Mouse (Mus musculus) forebrain, embryonic 15.5 days (tissue): ENCODE measurements around the gene Hoxb6. TPM values are rescaled to one million over a fixed set of nuclear protein-coding genes. Genes with fewer than 3 reads are reported as not detected.

Experiments used
- ATAC-seq: fragments of 200-750 bp; cut with Nextera tagmentation; replicated peaks from 2 replicates; pipeline ENCODE4 v1.8.0; 2017; ENCODE audit warnings: mild to moderate bottlenecking, moderate TSS enrichment, moderate library complexity
- H3K27ac ChIP-seq: fragments of 300-500 bp; sonication (generic); replicated peaks from 2 replicates; pipeline ENCODE4 v1.5.1; 2015; ENCODE audit warnings: mild to moderate bottlenecking, inconsistent platforms
- H3K27me3 ChIP-seq: fragments of 300-500 bp; sonication (generic); 2 replicates; pipeline ENCODE4 v1.6.1; 2015; ENCODE audit warnings: inconsistent platforms
- H3K36me3 ChIP-seq: fragments of 300-500 bp; sonication (generic); 2 replicates; pipeline ENCODE4 v1.6.1; 2015; ENCODE audit warnings: mild to moderate bottlenecking, inconsistent platforms
- H3K4me1 ChIP-seq: fragments of 300-500 bp; sonication (generic); 2 replicates; pipeline ENCODE4 v1.6.1; 2015; ENCODE audit warnings: inconsistent platforms
- H3K4me2 ChIP-seq: fragments of 300-500 bp; sonication (generic); replicated peaks from 2 replicates; pipeline ENCODE4 v1.6.1; 2015; ENCODE audit warnings: mild to moderate bottlenecking, inconsistent platforms
- H3K4me3 ChIP-seq: fragments of 300-500 bp; sonication (generic); 2 replicates; pipeline ENCODE4 v1.5.1; 2015; ENCODE audit warnings: mild to moderate bottlenecking, inconsistent platforms
- H3K9ac ChIP-seq: fragments of 300-500 bp; sonication (generic); replicated peaks from 2 replicates; pipeline ENCODE4 v1.6.1; 2015; ENCODE audit warnings: mild to moderate bottlenecking, inconsistent platforms
- H3K9me3 ChIP-seq: fragments of 300-500 bp; sonication (generic); 2 replicates; pipeline ENCODE4 v1.6.1; 2016; ENCODE audit warnings: inconsistent platforms
- WGBS: fragments of 180-500 bp; shearing (Covaris S2); methylation state at CpG from one replicate; pipeline ENCODE4 v1.1.7; 2015; ENCODE audit warnings: mixed read lengths; 5-methylcytosine and 5-hydroxymethylcytosine counted together
- polyA plus RNA-seq: library from polyadenylated mRNA; unstranded; fragments of >200 nt; fragmentation: Nextera tagmentation; extraction: Ambion mirVana; gene quantifications from 2 replicates; pipeline ENCODE4 v1.2.1, GENCODE M21; 2015

The Hoxb6 gene
- polyA plus RNA-seq, 1 experiment from 2014 or later: not detected

- peaks cover 98% of the 10 kb centered on the region for H3K27me3 ChIP-seq
- no peaks in the 10 kb centered on the region for H3K36me3 ChIP-seq
- H3K4me3 ChIP-seq: no peak overlapping the region
- no peaks in the 10 kb centered on the region for H3K9me3 ChIP-seq
- no peak overlapping the region for H3K9ac ChIP-seq
- ATAC-seq: no peak
- no peak overlapping the region for H3K4me2 ChIP-seq
- no peak overlapping the region for H3K27ac ChIP-seq
- H3K4me1 ChIP-seq: peaks cover 13% of the 10 kb centered on the region
- WGBS: 1% methylated on average over 49 of the region's 49 CpGs
Observed at GRCm38 (mm10) chr11:96282795-96283430, 9.4 kb upstream of the Hoxb6 start.

GRCm38 (mm10) chr11:96284041-96284749 lies 8.1 kb upstream of the Hoxb6 start:
- no peak overlapping the region for H3K9ac ChIP-seq

GRCm38 (mm10) chr11:96284774-96285734 lies 7.2 kb upstream of the Hoxb6 start:
- WGBS: under 1% methylated on average over 32 of the region's 37 CpGs
- H3K9ac ChIP-seq: no peak overlapping the region

More at GRCm38 (mm10) chr11:96284041-96284749, 8.1 kb upstream of the Hoxb6 start:
- Histone ChIP-seq H3K36me3 (no peaks in the 10 kb centered on the region), H3K9me3 (no peaks in the 10 kb centered on the region), H3K27me3 (peaks cover 96% of the 10 kb centered on the region), H3K4me1 (peaks cover 13% of the 10 kb centered on the region), H3K4me2 (peak overlapping the region; percentile 41), H3K4me3 (peak overlapping the region; percentile 24), H3K27ac (no peak overlapping the region)
- ATAC-seq: no peak
- under 1% methylated on average over 48 of the region's 49 CpGs for WGBS

DNA sequence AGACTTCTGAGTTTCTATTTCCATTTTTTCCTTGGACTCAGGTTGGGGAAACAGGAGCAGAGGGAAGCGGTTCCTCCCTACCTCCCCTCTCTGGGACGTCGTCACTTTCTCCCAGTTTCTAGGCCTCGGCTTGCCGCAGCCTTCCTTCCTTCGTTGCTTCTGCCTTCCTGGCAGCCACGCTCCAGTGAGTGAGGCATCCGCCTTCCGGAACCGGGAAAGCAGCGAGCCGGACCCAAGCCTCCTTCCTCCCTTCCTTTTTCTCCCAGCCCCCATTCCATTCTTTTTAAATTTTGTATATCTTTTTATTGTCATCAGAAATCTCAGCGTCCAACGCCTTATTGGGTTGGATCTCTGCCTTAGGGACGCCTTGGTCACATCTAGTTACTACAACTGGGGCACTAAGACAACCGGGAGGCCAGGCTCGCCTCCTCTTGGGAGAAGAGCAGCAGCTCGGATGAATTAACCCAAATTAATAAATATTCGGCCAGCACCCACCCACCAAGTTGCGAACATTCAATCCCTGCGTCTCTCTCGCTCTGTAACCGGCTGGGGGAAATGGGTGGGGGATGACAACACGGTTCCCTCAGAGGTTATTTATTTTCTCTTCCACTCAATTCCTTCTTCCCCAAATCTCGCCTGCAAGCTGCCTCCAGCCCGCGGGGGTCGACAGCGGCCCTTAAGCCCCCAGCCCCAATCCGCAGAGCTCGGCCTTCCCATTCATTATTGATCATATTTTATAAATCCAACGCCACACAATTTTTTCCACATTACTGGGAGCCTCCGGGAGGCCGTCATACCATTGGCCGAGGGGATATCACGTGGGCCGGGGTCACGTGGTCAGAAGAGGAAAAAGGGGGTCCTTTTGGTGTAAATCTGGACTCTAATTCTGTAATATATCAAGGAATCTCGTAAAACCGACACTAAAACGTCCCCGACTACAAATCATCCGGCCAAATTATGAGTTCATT lies 6.2 kb upstream of the Hoxb6 start, which contains the start of gene Hoxb7:
Gene Hoxb7 (plus strand): TSS at position 853 of the 968 bp plus-strand sequence.
- peaks cover 13% of the 10 kb centered on the region for H3K4me1 ChIP-seq
- H3K4me3 ChIP-seq: no peak within 1 kb of the TSS
- WGBS: 2% methylated on average over 43 of the region's 43 CpGs
- H3K4me2 ChIP-seq: 0 out of 2 replicates have a peak within 1 kb of the TSS, but pooled peaks have one; percentile 1
- H3K27ac ChIP-seq: no peak within 1 kb of the TSS
- H3K27me3 ChIP-seq: peaks cover 96% of the 10 kb centered on the region
- H3K9ac ChIP-seq: no peak within 1 kb of the TSS
- ATAC-seq: no peak
- H3K36me3 ChIP-seq: no peaks in the 10 kb centered on the region
- H3K9me3 ChIP-seq: no peaks in the 10 kb centered on the region

More at GRCm38 (mm10) chr11:96284774-96285734, 7.2 kb upstream of the Hoxb6 start:
- ATAC-seq: no peak
- Histone ChIP-seq H3K27ac (no peak overlapping the region), H3K9me3 (no peaks in the 10 kb centered on the region), H3K4me3 (peak overlapping the region; percentile 24; the same call in 1 of the 2 replicates), H3K36me3 (no peaks in the 10 kb centered on the region), H3K27me3 (peaks cover 96% of the 10 kb centered on the region), H3K4me1 (peaks cover 13% of the 10 kb centered on the region), H3K4me2 (peak overlapping the region; percentile 41; the same call in 1 of the 2 replicates)

DNA sequence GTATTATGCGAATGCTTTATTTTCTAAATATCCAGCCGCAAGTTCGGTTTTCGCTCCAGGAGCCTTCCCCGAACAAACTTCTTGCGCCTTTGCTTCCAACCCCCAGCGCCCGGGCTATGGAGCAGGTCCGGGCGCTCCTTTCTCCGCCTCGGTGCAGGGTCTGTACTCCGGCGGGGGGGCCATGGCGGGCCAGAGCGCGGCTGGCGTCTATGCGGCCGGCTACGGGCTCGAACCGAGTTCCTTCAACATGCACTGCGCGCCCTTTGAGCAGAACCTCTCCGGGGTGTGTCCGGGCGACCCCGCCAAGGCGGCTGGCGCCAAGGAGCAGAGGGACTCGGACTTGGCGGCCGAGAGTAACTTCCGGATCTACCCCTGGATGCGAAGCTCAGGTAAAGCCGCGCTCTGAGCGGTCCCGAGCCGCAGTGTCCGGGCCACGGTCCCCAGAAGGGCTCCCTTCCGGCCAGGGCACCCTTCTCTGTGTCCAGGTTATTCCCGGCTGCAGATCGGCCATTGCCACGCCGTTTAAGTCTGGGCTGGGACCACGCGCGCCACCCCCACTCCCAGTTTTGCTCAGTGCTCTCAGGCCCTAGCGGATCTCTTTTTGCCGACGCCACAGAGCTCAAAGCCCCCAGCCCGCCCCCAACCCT lies 5.4 kb upstream of the Hoxb6 start:
- no peaks in the 10 kb centered on the region for H3K9me3 ChIP-seq
- H3K4me3 ChIP-seq: no peak overlapping the region
- H3K27me3 ChIP-seq: peaks cover 95% of the 10 kb centered on the region
- H3K4me2 ChIP-seq: 0 out of 2 replicates have a peak overlapping the region, but pooled peaks have one; percentile 1
- WGBS: under 1% methylated on average over 55 of the region's 55 CpGs
- no peak for ATAC-seq
- H3K36me3 ChIP-seq: no peaks in the 10 kb centered on the region
- H3K9ac ChIP-seq: no peak overlapping the region
- H3K27ac ChIP-seq: no peak overlapping the region
- peaks cover 13% of the 10 kb centered on the region for H3K4me1 ChIP-seq

DNA sequence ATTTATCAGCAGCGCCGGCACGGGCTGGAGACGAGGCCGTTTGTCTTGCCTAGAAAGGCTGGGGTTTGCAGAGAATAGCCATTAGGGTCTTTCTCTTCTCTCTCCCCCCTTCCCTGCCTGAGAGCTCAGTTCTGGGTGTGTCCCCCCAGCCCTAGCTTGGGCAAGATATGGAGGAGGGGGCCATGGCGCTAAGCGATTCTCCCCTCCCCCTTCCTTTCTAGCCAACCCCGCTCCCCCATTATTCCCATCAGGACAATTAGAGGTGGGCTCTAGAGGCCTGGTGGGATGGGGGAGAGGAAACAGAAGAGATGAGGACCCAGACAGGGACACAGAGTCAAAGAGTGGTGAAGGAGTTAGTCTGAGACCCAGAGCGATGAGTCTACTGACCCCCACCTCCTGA lies 4.9 kb upstream of the Hoxb6 start:
- H3K27me3 ChIP-seq: peaks cover 95% of the 10 kb centered on the region
- no peak overlapping the region for H3K27ac ChIP-seq
- WGBS: under 1% methylated on average over 9 of the region's 9 CpGs
- no peak overlapping the region for H3K9ac ChIP-seq
- no peak overlapping the region for H3K4me3 ChIP-seq
- peaks cover 13% of the 10 kb centered on the region for H3K4me1 ChIP-seq
- H3K4me2 ChIP-seq: no peak overlapping the region
- H3K9me3 ChIP-seq: no peaks in the 10 kb centered on the region
- no peak for ATAC-seq
- no peaks in the 10 kb centered on the region for H3K36me3 ChIP-seq

GRCm38 (mm10) chr11:96288455-96289221 lies 3.6 kb upstream of the Hoxb6 start:
- peaks cover 13% of the 10 kb centered on the region for H3K4me1 ChIP-seq
- no peak for ATAC-seq
- H3K36me3 ChIP-seq: no peaks in the 10 kb centered on the region
- H3K4me2 ChIP-seq: no peak overlapping the region
- H3K27ac ChIP-seq: no peak overlapping the region
- H3K9me3 ChIP-seq: no peaks in the 10 kb centered on the region
- H3K4me3 ChIP-seq: no peak overlapping the region
- H3K27me3 ChIP-seq: peaks cover 95% of the 10 kb centered on the region
- no peak overlapping the region for H3K9ac ChIP-seq
- WGBS: 6% methylated on average over 1 of the region's 1 CpGs

GRCm38 (mm10) chr11:96289293-96289692 lies 3.0 kb upstream of the Hoxb6 start:
- H3K4me2 ChIP-seq: no peak overlapping the region
- no peak overlapping the region for H3K4me3 ChIP-seq
- H3K36me3 ChIP-seq: no peaks in the 10 kb centered on the region
- H3K27me3 ChIP-seq: peaks cover 95% of the 10 kb centered on the region
- no peak for ATAC-seq
- H3K4me1 ChIP-seq: peaks cover 9% of the 10 kb centered on the region
- no peaks in the 10 kb centered on the region for H3K9me3 ChIP-seq
- 1% methylated on average over 21 of the region's 21 CpGs for WGBS
- H3K9ac ChIP-seq: no peak overlapping the region
- no peak overlapping the region for H3K27ac ChIP-seq

DNA sequence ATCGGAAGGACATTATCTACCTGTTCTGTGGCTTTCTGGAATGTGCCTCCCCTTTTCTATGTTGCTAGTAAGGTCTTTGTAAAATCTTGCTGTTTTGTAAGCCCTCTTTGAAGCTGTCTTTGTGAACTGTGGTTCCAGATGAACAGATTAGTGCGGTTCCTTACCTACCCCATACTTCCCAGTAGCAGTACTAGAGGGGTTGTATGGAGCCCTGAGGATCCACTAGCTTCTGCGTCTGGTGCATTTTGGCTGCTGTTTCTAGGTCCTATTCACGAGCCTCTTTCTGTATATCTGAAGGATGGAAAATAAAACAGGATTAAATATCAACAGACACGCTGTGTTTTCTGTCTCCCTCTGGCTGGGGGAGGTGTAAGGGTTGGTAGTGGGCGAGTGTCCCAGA lies 2.4 kb upstream of the Hoxb6 start:
- 8% methylated on average over 6 of the region's 6 CpGs for WGBS
- Histone ChIP-seq H3K9me3 (no peaks in the 10 kb centered on the region), H3K9ac (no peak overlapping the region), H3K27me3 (peaks cover 95% of the 10 kb centered on the region), H3K4me3 (no peak overlapping the region), H3K27ac (no peak overlapping the region), H3K36me3 (no peaks in the 10 kb centered on the region), H3K4me1 (0 out of 2 replicates have a peak, but pooled peaks cover 4% of the 10 kb centered on the region), H3K4me2 (no peak overlapping the region)
- ATAC-seq: no peak

GRCm38 (mm10) chr11:96290705-96291355 lies 1.4 kb upstream of the Hoxb6 start:
- no peak overlapping the region for H3K27ac ChIP-seq
- no peak for ATAC-seq
- no peak overlapping the region for H3K9ac ChIP-seq
- WGBS: 3% methylated on average over 17 of the region's 17 CpGs
- H3K4me1 ChIP-seq: 0 out of 2 replicates have a peak, but pooled peaks cover 4% of the 10 kb centered on the region
- no peak overlapping the region for H3K4me2 ChIP-seq
- H3K36me3 ChIP-seq: no peaks in the 10 kb centered on the region
- H3K27me3 ChIP-seq: peaks cover 97% of the 10 kb centered on the region
- no peak overlapping the region for H3K4me3 ChIP-seq
- no peaks in the 10 kb centered on the region for H3K9me3 ChIP-seq
